Mouse (Mus musculus): ENCODE measurements at regions not wholly inside any gene's neighbourhood (a gene's known extent, or its start where the extent isn't known, plus 50 kb on each side); places are given as distances from the start of the nearest gene placed in this dataset.

- WGBS, result 83% methylated on average over 3 of the region's 3 CpGs
- no peaks in the 10 kb centered on the region for H3K27me3 ChIP-seq (ENCODE audit: control insufficient read depth, insufficient read depth, low read length)
- H3K4me1 ChIP-seq (replicated peaks; ENCODE audit: control insufficient read depth, insufficient read depth, low read length), result no peaks in the 10 kb centered on the region
- H3K4me3 ChIP-seq (ENCODE audit: control insufficient read depth, insufficient read depth, low read length), result no peak overlapping the region
- TF ChIP-seq POLR2A (IDR thresholded peaks at IDR 0.05; ENCODE audit: control insufficient read depth, extremely low read depth, insufficient read depth, low read length, poor library complexity), result no peak
- TF ChIP-seq CTCF (IDR thresholded peaks at IDR 0.05; ENCODE audit: borderline replicate concordance, control insufficient read depth, extremely low read depth, insufficient read depth, low read length, poor library complexity), result no peak
- H3K36me3 ChIP-seq (ENCODE audit: control insufficient read depth, insufficient read depth, low read length), result no peaks in the 10 kb centered on the region
- no peak overlapping the region for H3K27ac ChIP-seq (ENCODE audit: control insufficient read depth, insufficient read depth, low read length)
- DNase-seq, result no peak
These were observed 125.2 kb upstream of the Pkn2 start for GRCm38 (mm10) chr3:143007047-143007446.

GRCm38 (mm10) chr3:143001952-143002351 is 120.1 kb upstream of the Pkn2 start:
- Histone ChIP-seq H3K4me1 (replicated peaks; ENCODE audit: control insufficient read depth, insufficient read depth, low read length) (no peaks in the 10 kb centered on the region), H3K36me3 (ENCODE audit: control insufficient read depth, insufficient read depth, low read length) (no peaks in the 10 kb centered on the region), H3K27ac (ENCODE audit: control insufficient read depth, insufficient read depth, low read length) (no peak overlapping the region), H3K27me3 (ENCODE audit: control insufficient read depth, insufficient read depth, low read length) (no peaks in the 10 kb centered on the region), H3K4me3 (ENCODE audit: control insufficient read depth, insufficient read depth, low read length) (no peak overlapping the region)
- DNase-seq, result no peak
- TF ChIP-seq POLR2A (IDR thresholded peaks at IDR 0.05; ENCODE audit: control insufficient read depth, extremely low read depth, insufficient read depth, low read length, poor library complexity), result no peak
- WGBS, result 91% methylated on average over 5 of the region's 5 CpGs

- Histone ChIP-seq H3K36me3 (ENCODE audit: control insufficient read depth, insufficient read depth, low read length) (no peaks in the 10 kb centered on the region), H3K27ac (ENCODE audit: control insufficient read depth, insufficient read depth, low read length) (no peak overlapping the region), H3K4me3 (ENCODE audit: control insufficient read depth, insufficient read depth, low read length) (no peak overlapping the region), H3K4me1 (replicated peaks; ENCODE audit: control insufficient read depth, insufficient read depth, low read length) (no peaks in the 10 kb centered on the region), H3K27me3 (ENCODE audit: control insufficient read depth, insufficient read depth, low read length) (no peaks in the 10 kb centered on the region)
- WGBS, result 42% methylated on average over 3 of the region's 3 CpGs
- DNase-seq, result no peak
- TF ChIP-seq POLR2A (IDR thresholded peaks at IDR 0.05; ENCODE audit: control insufficient read depth, extremely low read depth, insufficient read depth, low read length, poor library complexity), result no peak
These were observed 114.4 kb upstream of the Pkn2 start for GRCm38 (mm10) chr3:142995981-142996743.

- DNase-seq, result no peak
- no peak overlapping the region for H3K4me3 ChIP-seq (ENCODE audit: control insufficient read depth, insufficient read depth, low read length)
- H3K27ac ChIP-seq (ENCODE audit: control insufficient read depth, insufficient read depth, low read length), result no peak overlapping the region
- TF ChIP-seq POLR2A (IDR thresholded peaks at IDR 0.05; ENCODE audit: control insufficient read depth, extremely low read depth, insufficient read depth, low read length, poor library complexity), result no peak
- TF ChIP-seq CTCF (IDR thresholded peaks at IDR 0.05; ENCODE audit: borderline replicate concordance, control insufficient read depth, extremely low read depth, insufficient read depth, low read length, poor library complexity), result no peak
- 98% methylated on average over 5 of the region's 5 CpGs for WGBS
- no peaks in the 10 kb centered on the region for H3K4me1 ChIP-seq (replicated peaks; ENCODE audit: control insufficient read depth, insufficient read depth, low read length)
- H3K36me3 ChIP-seq (ENCODE audit: control insufficient read depth, insufficient read depth, low read length), result no peaks in the 10 kb centered on the region
- H3K27me3 ChIP-seq (ENCODE audit: control insufficient read depth, insufficient read depth, low read length), result no peaks in the 10 kb centered on the region
These were observed 102.7 kb upstream of the Pkn2 start for GRCm38 (mm10) chr3:142984547-142984946.

- 95% methylated on average over 3 of the region's 3 CpGs for WGBS
- TF ChIP-seq CTCF (IDR thresholded peaks at IDR 0.05; ENCODE audit: borderline replicate concordance, control insufficient read depth, extremely low read depth, insufficient read depth, low read length, poor library complexity) (no peak), POLR2A (IDR thresholded peaks at IDR 0.05; ENCODE audit: control insufficient read depth, extremely low read depth, insufficient read depth, low read length, poor library complexity) (no peak)
- no peak for DNase-seq
These were observed 99.4 kb upstream of the Pkn2 start for GRCm38 (mm10) chr3:142981221-142981620.

GRCm38 (mm10) chr3:142979161-142979560 is 97.4 kb upstream of the Pkn2 start:
- no peak for DNase-seq
- no peaks in the 10 kb centered on the region for H3K36me3 ChIP-seq (ENCODE audit: control insufficient read depth, insufficient read depth, low read length)
- no peaks in the 10 kb centered on the region for H3K4me1 ChIP-seq (replicated peaks; ENCODE audit: control insufficient read depth, insufficient read depth, low read length)
- no peak overlapping the region for H3K4me3 ChIP-seq (ENCODE audit: control insufficient read depth, insufficient read depth, low read length)
- no peak for TF ChIP-seq POLR2A (IDR thresholded peaks at IDR 0.05; ENCODE audit: control insufficient read depth, extremely low read depth, insufficient read depth, low read length, poor library complexity)
- no peak for TF ChIP-seq CTCF (IDR thresholded peaks at IDR 0.05; ENCODE audit: borderline replicate concordance, control insufficient read depth, extremely low read depth, insufficient read depth, low read length, poor library complexity)
- H3K27ac ChIP-seq (ENCODE audit: control insufficient read depth, insufficient read depth, low read length), result no peak overlapping the region
- H3K27me3 ChIP-seq (ENCODE audit: control insufficient read depth, insufficient read depth, low read length), result no peaks in the 10 kb centered on the region
- WGBS, result 66% methylated on average over 4 of the region's 4 CpGs

More at GRCm38 (mm10) chr3:142981221-142981620, 99.4 kb upstream of the Pkn2 start:
- Histone ChIP-seq H3K27ac (ENCODE audit: control insufficient read depth, insufficient read depth, low read length) (no peak overlapping the region), H3K27me3 (ENCODE audit: control insufficient read depth, insufficient read depth, low read length) (no peaks in the 10 kb centered on the region), H3K4me1 (replicated peaks; ENCODE audit: control insufficient read depth, insufficient read depth, low read length) (no peaks in the 10 kb centered on the region), H3K36me3 (ENCODE audit: control insufficient read depth, insufficient read depth, low read length) (no peaks in the 10 kb centered on the region), H3K4me3 (ENCODE audit: control insufficient read depth, insufficient read depth, low read length) (no peak overlapping the region)

Measured in thymus, adult 2 months (tissue).